In the genomic region with DNA sequence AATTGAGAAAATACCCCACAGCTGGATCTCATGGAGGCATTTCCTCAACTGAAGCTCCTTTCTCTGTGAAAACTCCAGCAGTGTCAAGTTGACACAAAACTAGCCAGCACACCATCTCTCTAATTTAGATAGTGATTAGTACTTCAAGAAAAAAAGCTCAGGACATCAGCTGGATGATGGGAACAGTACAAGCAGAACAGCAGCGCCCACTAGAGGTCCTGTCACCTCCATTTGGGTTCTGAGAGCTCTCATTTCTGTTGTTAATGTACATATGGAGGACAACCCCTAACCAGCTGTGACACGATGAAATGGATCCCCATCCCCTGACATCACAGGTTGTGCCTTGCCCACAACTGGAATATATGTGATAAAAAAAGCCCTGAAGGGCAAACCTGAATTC, we compare ENCODE assay signal across 20 mouse cellular contexts.
DNase-seq lines count a peak whose midpoint lies in the region; ATAC-seq and TF ChIP-seq lines count a peak whose summit lies in the region.
"Had no signal": no experiment of that assay in that cellular context is flagged by ENCODE, and none has a peak within 500 bp of the region (broad histone marks: within the 10 kb centered on the region; RNA-seq: fewer than 3 reads in every experiment).

No protein-coding gene starts in this region.

- H3K4me1 ChIP-seq in heart, adult 2 months (ENCODE audit: control insufficient read depth, insufficient read depth, low read length): peaks cover 7% of the 10 kb centered on the region
- H3K4me1 ChIP-seq in lung, postnatal 0 days (ENCODE audit: insufficient read depth, low read depth, low read length): no peaks in the 10 kb centered on the region
- peaks cover 14% of the 10 kb centered on the region for H3K4me1 ChIP-seq in lung, adult 2 months (ENCODE audit: control insufficient read depth, insufficient read depth, low read length)
- no peaks in the 10 kb centered on the region for H3K4me1 ChIP-seq in ES-Bruce4 (ENCODE audit: control insufficient read depth, insufficient read depth, low read length)
- H3K4me1 ChIP-seq in stomach, postnatal 0 days (replicated peaks; ENCODE audit: control insufficient read depth, insufficient read depth): no peaks in the 10 kb centered on the region; the same call in 1 of the 2 replicates
- H3K4me1 ChIP-seq: limb, embryonic 10.5 days; liver, embryonic 15.5 days had no signal

- no peak for ATAC-seq in lung, postnatal 0 days
- no peak for ATAC-seq in stomach, postnatal 0 days (ENCODE audit: low FRiP score, low TSS enrichment)
- ATAC-seq: CD4-positive, CD25-positive, alpha-beta regulatory T cell, adult 4 months; forebrain, embryonic 13.5 days had no signal

- H3K36me3 ChIP-seq in heart, adult 2 months (ENCODE audit: control insufficient read depth, insufficient read depth, low read length): peaks cover 9% of the 10 kb centered on the region
- no peaks in the 10 kb centered on the region for H3K36me3 ChIP-seq in lung, postnatal 0 days (ENCODE audit: insufficient read depth, low read length)
- H3K36me3 ChIP-seq in ES-Bruce4 (ENCODE audit: control insufficient read depth, insufficient read depth, low read length, poor library complexity, severe bottlenecking): no peaks in the 10 kb centered on the region
- H3K36me3 ChIP-seq in stomach, postnatal 0 days (ENCODE audit: control insufficient read depth, insufficient read depth, low read length): no peaks in the 10 kb centered on the region
- H3K36me3 ChIP-seq: limb, embryonic 10.5 days; liver, embryonic 15.5 days had no signal

- no peak overlapping the region for H3K4me3 ChIP-seq in heart, adult 2 months
- H3K4me3 ChIP-seq in lung, postnatal 0 days (ENCODE audit: low read depth, low read length): no peak overlapping the region
- H3K4me3 ChIP-seq in lung, adult 2 months (replicated peaks; ENCODE audit: extremely low read depth, low read depth, low read length): no peak overlapping the region
- no peak overlapping the region for H3K4me3 ChIP-seq in ES-Bruce4 (ENCODE audit: low read depth, low read length)
- H3K4me3 ChIP-seq in stomach, postnatal 0 days (ENCODE audit: low read depth, low read length): no peak overlapping the region
- H3K4me3 ChIP-seq: forebrain, embryonic 13.5 days; limb, embryonic 10.5 days; liver, embryonic 15.5 days had no signal

- no peak overlapping the region for H3K27ac ChIP-seq in heart, adult 2 months
- no peak overlapping the region for H3K27ac ChIP-seq in lung, postnatal 0 days (ENCODE audit: low read length)
- no peak overlapping the region for H3K27ac ChIP-seq in ES-Bruce4 (ENCODE audit: insufficient read depth, low read length)
- H3K27ac ChIP-seq in stomach, postnatal 0 days (replicated peaks): no peak overlapping the region
- H3K27ac ChIP-seq: forebrain, embryonic 13.5 days; limb, embryonic 10.5 days; liver, embryonic 15.5 days had no signal

- no peak overlapping the region for H3K4me2 ChIP-seq in lung, postnatal 0 days (replicated peaks; ENCODE audit: low read depth, low read length)
- no peak overlapping the region for H3K4me2 ChIP-seq in stomach, postnatal 0 days (replicated peaks; ENCODE audit: low read depth)
- H3K4me2 ChIP-seq: forebrain, embryonic 13.5 days; liver, embryonic 15.5 days; midbrain, embryonic 11.5 days had no signal

- H3K9ac ChIP-seq in heart, adult 2 months (ENCODE audit: low read depth, low read length): no peak overlapping the region
- H3K9ac ChIP-seq in lung, postnatal 0 days (replicated peaks; ENCODE audit: low read depth): no peak overlapping the region
- H3K9ac ChIP-seq in ES-Bruce4 (ENCODE audit: low read depth, poor library complexity, severe bottlenecking): no peak overlapping the region
- no peak overlapping the region for H3K9ac ChIP-seq in stomach, postnatal 0 days (ENCODE audit: low read length)
- H3K9ac ChIP-seq: forebrain, embryonic 13.5 days; liver, embryonic 15.5 days had no signal

- TF ChIP-seq CTCF in heart, adult 2 months (IDR thresholded peaks at IDR 0.05): peak; percentile 13
- TF ChIP-seq CTCF in lung, postnatal 0 days (IDR thresholded peaks at IDR 0.05): peak; percentile 30
- TF ChIP-seq CTCF in lung, adult 2 months (IDR thresholded peaks at IDR 0.05; ENCODE audit: insufficient read depth, low read length): no peak
- TF ChIP-seq CTCF in ES-Bruce4 (IDR thresholded peaks at IDR 0.05; ENCODE audit: low read depth, low read length): peak; percentile 11
- peak; percentile 52 for TF ChIP-seq CTCF in stomach, postnatal 0 days (IDR thresholded peaks at IDR 0.05; ENCODE audit: low read depth)

- no peak for DNase-seq in heart, adult 2 months
- no peak for DNase-seq in heart, postnatal 10 days
- no peak for DNase-seq in lung, postnatal 0 days (ENCODE audit: low spot score)
- no peak for DNase-seq in lung, adult 2 months
- DNase-seq in stomach, postnatal 0 days (ENCODE audit: low spot score): no peak
- no peak for DNase-seq in urinary bladder, postnatal 4 days (ENCODE audit: low spot score in 2 of 2)
- DNase-seq: adrenal gland, postnatal 10 days; cerebellum, adult 2 months; heart, postnatal 36 days; kidney, postnatal 25 days; layer of hippocampus, postnatal 36 days; lung, postnatal 36 days; right cerebral cortex, adult 18-20 months; thymus, postnatal 4 days had no signal

- H3K79me2 ChIP-seq in heart, adult 2 months (replicated peaks; ENCODE audit: control insufficient read depth, insufficient read depth, low read length): no peaks in the 10 kb centered on the region

- no peak for TF ChIP-seq POLR2A in heart, adult 2 months (IDR thresholded peaks at IDR 0.05; ENCODE audit: insufficient read depth, low read depth, low read length)
- TF ChIP-seq POLR2A in lung, adult 2 months (IDR thresholded peaks at IDR 0.05; ENCODE audit: borderline replicate concordance, extremely low read depth, low read depth, low read length): no peak
- TF ChIP-seq POLR2A in ES-Bruce4 (IDR thresholded peaks at IDR 0.05; ENCODE audit: insufficient read depth, low read length): no peak

- 81% methylated on average over 2 of the region's 2 CpGs for WGBS in heart, adult 2 months
- WGBS in lung, postnatal 0 days: 76% methylated on average over 2 of the region's 2 CpGs
- 83% methylated on average over 2 of the region's 2 CpGs for WGBS in lung, adult 2 months
- 68% methylated on average over 2 of the region's 2 CpGs for WGBS in stomach, postnatal 0 days

- no peak for TF ChIP-seq EP300 in heart, adult 2 months (IDR thresholded peaks at IDR 0.05; ENCODE audit: insufficient read depth, low read depth, low read length)
- TF ChIP-seq EP300 in lung, postnatal 0 days (IDR thresholded peaks at IDR 0.05): no peak
- TF ChIP-seq EP300 in ES-Bruce4 (IDR thresholded peaks at IDR 0.05; ENCODE audit: insufficient read depth, low read depth, low read length): no peak
- no peak for TF ChIP-seq EP300 in stomach, postnatal 0 days (optimal IDR thresholded peaks at IDR 0.05)

- no peaks in the 10 kb centered on the region for H3K9me3 ChIP-seq in lung, postnatal 0 days (ENCODE audit: low read length)
- no peaks in the 10 kb centered on the region for H3K9me3 ChIP-seq in ES-Bruce4 (replicated peaks; ENCODE audit: control insufficient read depth, insufficient read depth, low read length, poor library complexity, severe bottlenecking)
- no peaks in the 10 kb centered on the region for H3K9me3 ChIP-seq in stomach, postnatal 0 days (ENCODE audit: control insufficient read depth, low read length)
- H3K9me3 ChIP-seq: forebrain, embryonic 13.5 days; limb, embryonic 10.5 days; liver, embryonic 15.5 days had no signal

- no peaks in the 10 kb centered on the region for H3K27me3 ChIP-seq in heart, adult 2 months (ENCODE audit: control insufficient read depth, insufficient read depth, low read length)
- H3K27me3 ChIP-seq in lung, postnatal 0 days (replicated peaks; ENCODE audit: insufficient read depth, low read length): no peaks in the 10 kb centered on the region
- H3K27me3 ChIP-seq in ES-Bruce4 (ENCODE audit: control insufficient read depth, insufficient read depth, low read length, poor library complexity, severe bottlenecking): no peaks in the 10 kb centered on the region
- no peaks in the 10 kb centered on the region for H3K27me3 ChIP-seq in stomach, postnatal 0 days (ENCODE audit: control insufficient read depth, insufficient read depth, low read length)
- H3K27me3 ChIP-seq: forebrain, embryonic 13.5 days; liver, embryonic 15.5 days had no signal

- intact Hi-C loops in heart, adult 2 months (cut with DNase I): no loop called here
- intact Hi-C loops in heart, postnatal 10 days (cut with DNase I): no loop called here
